Mouse (Mus musculus): ENCODE data around the gene 1700016D06Rik.

1700016D06Rik gene

GRCm38 (mm10) chr8:11634331-11635011, 66.4 kb downstream of the 1700016D06Rik start:
- no peak for DNase-seq

GRCm38 (mm10) chr8:11633414-11633813, 67.4 kb downstream of the 1700016D06Rik start:
- DNase-seq, result no peak

GRCm38 (mm10) chr8:11632406-11632805, 68.5 kb downstream of the 1700016D06Rik start:
- DNase-seq, result peak; percentile 71 to 84

- no peak for DNase-seq
Observed at GRCm38 (mm10) chr8:11629206-11629605, 71.7 kb downstream of the 1700016D06Rik start.

- no peak for DNase-seq
Observed at GRCm38 (mm10) chr8:11628506-11629132, 72.2 kb downstream of the 1700016D06Rik start.

- no peak for DNase-seq
Observed at GRCm38 (mm10) chr8:11627717-11628116, 73.1 kb downstream of the 1700016D06Rik start.

- DNase-seq, result no peak
Observed at GRCm38 (mm10) chr8:11625084-11625483, 75.8 kb downstream of the 1700016D06Rik start.

- DNase-seq, result no peak
Observed at GRCm38 (mm10) chr8:11619091-11619490, 81.8 kb downstream of the 1700016D06Rik start.

GRCm38 (mm10) chr8:11618063-11618462, 82.8 kb downstream of the 1700016D06Rik start:
- no peak for DNase-seq

- peak in 1 of 2 experiments; percentile 73 for DNase-seq
Observed at GRCm38 (mm10) chr8:11616294-11616693, 84.6 kb downstream of the 1700016D06Rik start.

- DNase-seq, result no peak
Observed at GRCm38 (mm10) chr8:11614126-11614835, 86.6 kb downstream of the 1700016D06Rik start.

GRCm38 (mm10) chr8:11608848-11609247, 92.0 kb downstream of the 1700016D06Rik start:
- DNase-seq, result no peak

Data from lung, postnatal 4 days (tissue).